Mouse (Mus musculus) neural tube, embryonic 11.5 days (tissue): ENCODE results near the gene Lingo1. TPM values are rescaled to one million over a fixed set of nuclear protein-coding genes. Genes with fewer than 3 reads are reported as not detected.

Experiments
- ATAC-seq: fragments of 200-750 bp; cut with Nextera tagmentation; 2 replicates; pipeline ENCODE4 v1.8.0; 2017; ENCODE audit warnings: moderate number of reproducible peaks, mild to moderate bottlenecking, moderate TSS enrichment, moderate library complexity; ENCODE audit not compliant: insufficient read depth, low FRiP score, low TSS enrichment
- DNase-seq: peaks from one replicate; pipeline ENCODE4 v3.0.0-alpha.2; 2015; ENCODE audit warnings: low spot score
- H3K27ac ChIP-seq: fragments of 300-500 bp; sonication (generic); 2 replicates; pipeline ENCODE4 v1.5.1; 2014; ENCODE audit warnings: low read depth, mild to moderate bottlenecking, low read length
- H3K27me3 ChIP-seq: fragments of 300-500 bp; sonication (generic); 2 replicates; pipeline ENCODE4 v1.6.1; 2014; ENCODE audit warnings: mild to moderate bottlenecking, low read length, mixed read lengths; ENCODE audit not compliant: control insufficient read depth, insufficient read depth
- H3K36me3 ChIP-seq: fragments of 300-500 bp; sonication (generic); 2 replicates; pipeline ENCODE4 v1.6.1; 2014; ENCODE audit warnings: mild to moderate bottlenecking, low read length, moderate library complexity, mixed read lengths; ENCODE audit not compliant: control insufficient read depth, insufficient read depth
- H3K4me1 ChIP-seq: fragments of 300-500 bp; sonication (generic); 2 replicates; pipeline ENCODE4 v1.6.1; 2014; ENCODE audit warnings: low read length, mixed read lengths; ENCODE audit not compliant: control insufficient read depth, insufficient read depth
- H3K4me2 ChIP-seq: fragments of 300-500 bp; sonication (generic); 2 replicates; pipeline ENCODE4 v1.6.1; 2014; ENCODE audit warnings: low read depth, mild to moderate bottlenecking, moderate library complexity
- H3K4me3 ChIP-seq: fragments of 300-500 bp; sonication (generic); 2 replicates; pipeline ENCODE4 v1.5.1; 2014; ENCODE audit warnings: low read depth, low read length
- H3K9ac ChIP-seq: fragments of 300-500 bp; sonication (generic); 2 replicates; pipeline ENCODE4 v1.6.1; 2014; ENCODE audit warnings: mild to moderate bottlenecking, low read length
- H3K9me3 ChIP-seq: fragments of 300-500 bp; sonication (generic); 2 replicates; pipeline ENCODE4 v1.6.1; 2016; ENCODE audit warnings: low read length; ENCODE audit not compliant: control insufficient read depth
- WGBS: fragments of 180-500 bp; shearing (Covaris S2); extraction: QIAGEN DNeasy Blood & Tissue Kit; methylation state at CpG from one replicate; pipeline ENCODE4 v1.1.7; 2014; 5-methylcytosine and 5-hydroxymethylcytosine counted together
- polyA plus RNA-seq: library from polyadenylated mRNA; unstranded; fragments of >200 nt; fragmentation: Nextera tagmentation; extraction: Ambion mirVana; gene quantifications from 2 replicates; pipeline ENCODE4 v1.2.1, GENCODE M21; 2014

The Lingo1 gene
- polyA plus RNA-seq, 1 experiment from 2014 or later = 14.7 TPM

GRCm38 (mm10) chr9:56700866-56701265, 95.4 kb downstream of the Lingo1 start:
- Histone ChIP-seq H3K4me2 (no peak overlapping the region), H3K9me3 (no peaks in the 10 kb centered on the region), H3K36me3 (no peaks in the 10 kb centered on the region), H3K27me3 (no peaks in the 10 kb centered on the region), H3K4me3 (no peak overlapping the region), H3K9ac (no peak overlapping the region), H3K4me1 (no peaks in the 10 kb centered on the region), H3K27ac (no peak overlapping the region)
- WGBS = 68% methylated on average over 8 of the region's 8 CpGs
- DNase-seq (no peak), ATAC-seq (no peak)

- no peak for DNase-seq
- Histone ChIP-seq H3K9me3 (no peaks in the 10 kb centered on the region), H3K36me3 (no peaks in the 10 kb centered on the region), H3K27me3 (no peaks in the 10 kb centered on the region), H3K4me3 (no peak overlapping the region), H3K4me2 (no peak overlapping the region), H3K4me1 (no peaks in the 10 kb centered on the region), H3K27ac (no peak overlapping the region), H3K9ac (no peak overlapping the region)
- WGBS = 71% methylated on average over 7 of the region's 7 CpGs
- ATAC-seq = no peak
Measured at GRCm38 (mm10) chr9:56698715-56699370, 97.4 kb downstream of the Lingo1 start.

GRCm38 (mm10) chr9:56694079-56694478, 102.2 kb downstream of the Lingo1 start:
- Histone ChIP-seq H3K27ac (no peak overlapping the region), H3K9me3 (no peaks in the 10 kb centered on the region), H3K4me1 (no peaks in the 10 kb centered on the region), H3K4me3 (no peak overlapping the region), H3K9ac (no peak overlapping the region), H3K27me3 (no peaks in the 10 kb centered on the region), H3K36me3 (no peaks in the 10 kb centered on the region), H3K4me2 (no peak overlapping the region)
- DNase-seq = no peak
- 77% methylated on average over 3 of the region's 3 CpGs for WGBS
- no peak for ATAC-seq

DNA sequence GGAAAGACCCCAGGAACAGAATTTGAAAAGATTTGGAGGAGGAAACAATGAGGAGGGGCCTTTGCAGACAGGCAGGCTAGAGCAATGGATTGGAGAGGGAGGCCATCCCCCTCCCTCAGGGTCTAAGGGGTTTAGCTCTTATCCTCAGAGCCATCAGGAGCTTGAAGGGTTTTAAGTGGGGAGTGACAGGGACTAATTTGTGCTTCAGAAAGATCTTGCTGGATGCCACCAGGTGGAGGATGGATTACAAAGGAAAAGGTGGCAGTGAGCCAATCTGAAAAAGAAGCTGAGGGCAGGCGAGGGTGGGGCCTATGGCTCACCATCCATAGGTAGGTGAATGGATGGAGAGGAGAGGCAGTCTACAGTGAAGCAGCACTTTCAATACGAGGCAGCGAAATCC, 105.0 kb downstream of the Lingo1 start:
- no peak overlapping the region for H3K27ac ChIP-seq
- H3K4me2 ChIP-seq = no peak overlapping the region
- peaks cover 2% of the 10 kb centered on the region; the same call in 1 of the 2 replicates for H3K4me1 ChIP-seq
- no peaks in the 10 kb centered on the region for H3K27me3 ChIP-seq
- H3K36me3 ChIP-seq = no peaks in the 10 kb centered on the region
- no peaks in the 10 kb centered on the region for H3K9me3 ChIP-seq
- ATAC-seq (no peak), DNase-seq (no peak)
- WGBS = 85% methylated on average over 3 of the region's 3 CpGs
- no peak overlapping the region for H3K9ac ChIP-seq
- no peak overlapping the region for H3K4me3 ChIP-seq

GRCm38 (mm10) chr9:56690679-56691078, 105.6 kb downstream of the Lingo1 start:
- Histone ChIP-seq H3K4me2 (no peak overlapping the region), H3K27ac (no peak overlapping the region), H3K36me3 (no peaks in the 10 kb centered on the region), H3K9me3 (no peaks in the 10 kb centered on the region), H3K4me1 (peaks cover 2% of the 10 kb centered on the region; the same call in 1 of the 2 replicates), H3K9ac (no peak overlapping the region), H3K4me3 (no peak overlapping the region), H3K27me3 (no peaks in the 10 kb centered on the region)
- WGBS = 55% methylated on average over 1 of the region's 1 CpGs
- DNase-seq (no peak), ATAC-seq (no peak)

- no peak overlapping the region for H3K9ac ChIP-seq
- DNase-seq (no peak), ATAC-seq (no peak)
- H3K4me2 ChIP-seq = no peak overlapping the region
- no peaks in the 10 kb centered on the region for H3K36me3 ChIP-seq
- H3K4me3 ChIP-seq = no peak overlapping the region
- no peaks in the 10 kb centered on the region for H3K27me3 ChIP-seq
- H3K27ac ChIP-seq = no peak overlapping the region
- 87% methylated on average over 5 of the region's 5 CpGs for WGBS
- no peaks in the 10 kb centered on the region for H3K9me3 ChIP-seq
- peaks cover 2% of the 10 kb centered on the region; the same call in 1 of the 2 replicates for H3K4me1 ChIP-seq
Measured at GRCm38 (mm10) chr9:56687490-56687889, 108.8 kb downstream of the Lingo1 start.

- H3K9me3 ChIP-seq = no peaks in the 10 kb centered on the region
- ATAC-seq = no peak
- no peaks in the 10 kb centered on the region for H3K27me3 ChIP-seq
- no peak overlapping the region for H3K9ac ChIP-seq
- no peak for DNase-seq
- peaks cover 2% of the 10 kb centered on the region; the same call in 1 of the 2 replicates for H3K4me1 ChIP-seq
- no peak overlapping the region for H3K4me2 ChIP-seq
- H3K4me3 ChIP-seq = no peak overlapping the region
- H3K27ac ChIP-seq = no peak overlapping the region
- H3K36me3 ChIP-seq = no peaks in the 10 kb centered on the region
- WGBS = 77% methylated on average over 1 of the region's 1 CpGs
Measured at GRCm38 (mm10) chr9:56687145-56687477, 109.2 kb downstream of the Lingo1 start.

DNA sequence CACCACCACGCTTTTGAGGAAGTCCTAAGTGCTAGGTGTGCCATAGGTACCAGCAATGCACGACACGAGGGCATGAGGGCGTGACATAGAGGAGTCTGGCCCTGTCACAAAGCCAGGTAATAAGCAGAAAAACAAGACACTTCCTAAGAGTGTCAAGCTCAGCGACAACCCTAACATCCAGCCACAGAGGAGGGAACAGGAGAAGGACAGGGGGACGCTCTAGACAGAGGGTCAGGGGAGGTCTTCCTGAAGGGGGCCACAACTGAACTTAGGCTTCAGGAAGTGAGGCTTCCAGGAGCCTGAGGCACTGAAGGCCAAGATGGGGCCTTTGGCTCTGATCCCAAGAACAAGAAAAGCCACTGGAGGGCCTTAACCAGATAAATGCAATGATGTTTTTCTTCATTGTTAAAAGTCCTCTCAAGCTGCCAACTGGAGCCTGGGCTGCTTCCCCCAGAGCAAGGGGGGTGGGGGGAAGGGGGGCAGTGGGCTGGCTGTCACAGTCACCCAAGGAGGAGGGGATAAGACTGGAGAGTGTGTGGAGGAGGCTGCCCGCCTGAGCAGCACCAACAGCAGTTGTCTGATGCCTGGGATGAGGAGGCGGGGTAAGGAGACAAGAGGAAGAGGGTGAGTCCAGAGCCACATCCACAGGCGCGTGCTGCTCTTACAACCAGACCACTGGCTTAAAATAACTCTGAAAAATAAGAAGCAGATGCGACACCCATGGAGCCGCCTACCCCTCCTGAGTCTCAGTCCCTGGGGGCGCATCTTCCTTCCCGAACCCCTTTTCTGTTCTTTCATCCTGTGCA, 109.7 kb downstream of the Lingo1 start:
- Histone ChIP-seq H3K4me2 (no peak overlapping the region), H3K27ac (no peak overlapping the region), H3K4me3 (no peak overlapping the region), H3K9me3 (no peaks in the 10 kb centered on the region), H3K36me3 (no peaks in the 10 kb centered on the region), H3K9ac (no peak overlapping the region), H3K27me3 (no peaks in the 10 kb centered on the region), H3K4me1 (peaks cover 2% of the 10 kb centered on the region; the same call in 1 of the 2 replicates)
- no peak for ATAC-seq
- 65% methylated on average over 14 of the region's 14 CpGs for WGBS
- no peak for DNase-seq

GRCm38 (mm10) chr9:56682826-56683225, 113.4 kb downstream of the Lingo1 start:
- Histone ChIP-seq H3K27me3 (no peaks in the 10 kb centered on the region), H3K4me2 (no peak overlapping the region), H3K4me3 (no peak overlapping the region), H3K4me1 (peaks cover 2% of the 10 kb centered on the region; the same call in 1 of the 2 replicates), H3K9ac (no peak overlapping the region), H3K36me3 (no peaks in the 10 kb centered on the region), H3K27ac (no peak overlapping the region), H3K9me3 (no peaks in the 10 kb centered on the region)
- ATAC-seq (no peak), DNase-seq (no peak)
- 65% methylated on average over 4 of the region's 4 CpGs for WGBS
